In the genomic region with DNA sequence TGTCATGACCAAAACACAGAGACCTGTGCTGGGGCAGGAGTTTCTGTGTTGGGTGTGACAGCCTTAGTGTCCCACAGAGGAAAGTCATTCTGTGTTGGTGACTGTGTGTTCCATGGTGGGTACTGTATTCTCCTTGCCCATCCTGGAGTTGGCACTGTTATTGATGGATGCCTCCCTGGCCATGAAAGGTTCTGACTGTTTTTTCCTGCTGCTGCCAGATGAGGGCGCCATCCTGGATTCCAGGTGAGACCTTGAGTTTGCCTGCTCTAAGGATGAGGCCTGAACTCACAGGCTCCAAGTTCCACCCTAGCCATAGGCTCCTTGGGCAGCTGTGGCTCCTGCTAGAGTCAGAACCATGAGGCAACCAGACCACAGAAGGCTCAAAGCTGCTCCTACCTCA, we compare ENCODE assay signal across 10 mouse cellular contexts. TPM values are rescaled to one million over a fixed set of nuclear protein-coding genes. Genes with fewer than 3 reads are reported as not detected.
DNase-seq lines count a peak whose midpoint lies in the region; ATAC-seq and TF ChIP-seq lines count a peak whose summit lies in the region.
"Had no signal": no experiment of that assay in that cellular context is flagged by ENCODE, and none has a peak within 500 bp of the region (broad histone marks: within the 10 kb centered on the region; RNA-seq: fewer than 3 reads in every experiment).

No protein-coding gene starts in this region.

- DNase-seq in frontal cortex, postnatal 25 days (ENCODE audit: low spot score in 2 of 2), result no peak
- no peak for DNase-seq in lung, adult 2 months
- no peak for DNase-seq in lung, postnatal 25 days (ENCODE audit: low spot score)
- peak; percentile 67 for DNase-seq in R1 (ENCODE audit: low read depth, low spot score)
- peak; percentile 17 for DNase-seq in naive thymus-derived CD4-positive, alpha-beta T cell, adult 2 months (ENCODE audit: low read depth)
- DNase-seq in spleen, postnatal 36 days (ENCODE audit: low spot score in 2 of 2), result no peak
- no peak for DNase-seq in urinary bladder, postnatal 10 days (ENCODE audit: low spot score)

- TF ChIP-seq CTCF in lung, adult 2 months (IDR thresholded peaks at IDR 0.05; ENCODE audit: insufficient read depth, low read length), result 0 out of 2 replicates have a peak, but pooled peaks have one; percentile 27

- 0 out of 2 replicates have a peak, but pooled peaks have one; percentile 6 for ATAC-seq in frontal cortex, adult (ENCODE audit: low TSS enrichment)

- H3K4me3 ChIP-seq in lung, adult 2 months (replicated peaks; ENCODE audit: extremely low read depth, low read depth, low read length), result no peak overlapping the region
- H3K4me3 ChIP-seq: erythroblast, embryonic 14.5 days; midbrain, embryonic 12.5 days had no signal

- H3K4me1 ChIP-seq in lung, adult 2 months (ENCODE audit: control insufficient read depth, insufficient read depth, low read length), result no peaks in the 10 kb centered on the region
- H3K4me1 ChIP-seq: midbrain, embryonic 12.5 days had no signal

- 35% methylated on average over 1 of the region's 1 CpGs for WGBS in lung, adult 2 months

- TF ChIP-seq POLR2A in lung, adult 2 months (IDR thresholded peaks at IDR 0.05; ENCODE audit: borderline replicate concordance, extremely low read depth, low read depth, low read length), result no peak

RNA-seq across cellular contexts. Expression of a gene that starts 47.4 kb away (rescaled TPM):
- polyA plus RNA-seq in lung, adult 2 months (2012; rRNA removed), result 14.2 and 17.0 TPM in 2 replicates

RNA-seq across cellular contexts. Expression of a gene that starts 47.4 kb away (rescaled TPM):
- 14.2 and 16.5 TPM in 2 replicates for polyA plus RNA-seq in lung, adult 2 months (2012; rRNA removed)

Comparison
In these comparisons a context has a peak if more than half of its experiments do, and no peak if none do; other contexts are left out.
1. DNase-seq: peak in R1 (single experiment) and naive thymus-derived CD4-positive, alpha-beta T cell, adult 2 months (single experiment); none in frontal cortex, postnatal 25 days (0 of 2), lung, adult 2 months (single experiment), lung, postnatal 25 days (single experiment), spleen, postnatal 36 days (0 of 2) and urinary bladder, postnatal 10 days (single experiment).